Mouse (Mus musculus): ENCODE data around the gene H2afy. TPM values are rescaled to one million over a fixed set of nuclear protein-coding genes. Genes with fewer than 3 reads are reported as not detected.

The H2afy gene
- total RNA-seq (2022) = 10 to 100 TPM; 39.0 to 48.2 (median 45.6) TPM

GRCm38 (mm10) chr13:56136200-56136599 lies at the start of gene H2afy:
Gene H2afy, minus strand, starts transcription at chr13:56136361.
- DNase-seq (ENCODE audit: low spot score) = no peak

- DNase-seq (ENCODE audit: low spot score) = no peak
Measured at GRCm38 (mm10) chr13:56183687-56184086, 47.5 kb upstream of the H2afy start.

GRCm38 (mm10) chr13:56181424-56181823 lies 45.3 kb upstream of the H2afy start:
- peak; percentile 50 for DNase-seq (ENCODE audit: low spot score)

- DNase-seq (ENCODE audit: low spot score) = no peak
Measured at GRCm38 (mm10) chr13:56178416-56179035, 42.4 kb upstream of the H2afy start, which contains the start of gene Tifab. Gene Tifab, minus strand, starts transcription at chr13:56178885.

- DNase-seq (ENCODE audit: low spot score) = no peak
Measured at GRCm38 (mm10) chr13:56176310-56176709, 40.1 kb upstream of the H2afy start.

- DNase-seq (ENCODE audit: low spot score) = no peak
Measured at GRCm38 (mm10) chr13:56175848-56176247, 39.7 kb upstream of the H2afy start.

- peak; percentile 35 for DNase-seq (ENCODE audit: low spot score)
Measured at GRCm38 (mm10) chr13:56172901-56173545, 36.9 kb upstream of the H2afy start.

GRCm38 (mm10) chr13:56172106-56172505 lies 35.9 kb upstream of the H2afy start:
- DNase-seq (ENCODE audit: low spot score) = no peak

GRCm38 (mm10) chr13:56168403-56168781 lies 32.2 kb upstream of the H2afy start:
- no peak for DNase-seq (ENCODE audit: low spot score)

GRCm38 (mm10) chr13:56167446-56168402 lies 31.6 kb upstream of the H2afy start:
- DNase-seq (ENCODE audit: low spot score) = no peak

GRCm38 (mm10) chr13:56165561-56165960 lies 29.4 kb upstream of the H2afy start:
- no peak for DNase-seq (ENCODE audit: low spot score)

- no peak for DNase-seq (ENCODE audit: low spot score)
Measured at GRCm38 (mm10) chr13:56164372-56164771, 28.2 kb upstream of the H2afy start.

GRCm38 (mm10) chr13:56163751-56164150 lies 27.6 kb upstream of the H2afy start:
- DNase-seq (ENCODE audit: low spot score) = peak; percentile 37

GRCm38 (mm10) chr13:56162859-56163258 lies 26.7 kb upstream of the H2afy start:
- DNase-seq (ENCODE audit: low spot score) = no peak

- no peak for DNase-seq (ENCODE audit: low spot score)
Measured at GRCm38 (mm10) chr13:56159614-56160363, 23.6 kb upstream of the H2afy start.

- DNase-seq (ENCODE audit: low spot score) = no peak
Measured at GRCm38 (mm10) chr13:56159016-56159601, 22.9 kb upstream of the H2afy start.

- no peak for DNase-seq (ENCODE audit: low spot score)
Measured at GRCm38 (mm10) chr13:56155671-56156070, 19.5 kb upstream of the H2afy start.

- peak; percentile 64 for DNase-seq (ENCODE audit: low spot score)
Measured at GRCm38 (mm10) chr13:56155048-56155447, 18.9 kb upstream of the H2afy start.

- no peak for DNase-seq (ENCODE audit: low spot score)
Measured at GRCm38 (mm10) chr13:56152773-56153460, 16.8 kb upstream of the H2afy start.

- DNase-seq (ENCODE audit: low spot score) = peak; percentile 50
Measured at GRCm38 (mm10) chr13:56151404-56152226, 15.5 kb upstream of the H2afy start.
